Mouse (Mus musculus) MEL (cell line): ENCODE measurements at regions not wholly inside any gene's neighbourhood (a gene's known extent, or its start where the extent isn't known, plus 50 kb on each side); places are given as distances from the start of the nearest gene placed in this dataset.

ENCODE experiments used
- CTCF ChIP-seq, 3 experiments: IDR thresholded peaks in 2 of 3; conservative IDR thresholded peaks in 1 of 3; 2 replicates each; pipeline ENCODE4 v1.5.1; 2011 to 2012; ENCODE audit warnings: low read length in 3 of 3, low read depth in 2 of 3, mild to moderate bottlenecking in 2 of 3, improper control_type of control experiment in 1 of 3, inconsistent platforms in 1 of 3, mixed read lengths in 1 of 3, moderate library complexity in 1 of 3; ENCODE audit not compliant: control insufficient read depth in 1 of 3, insufficient read depth in 1 of 3, poor library complexity in 1 of 3, severe bottlenecking in 1 of 3
- EP300 ChIP-seq, 2 experiments: IDR thresholded peaks; 2 replicates each; pipeline ENCODE4 v1.6.1; 2011; ENCODE audit warnings: improper control_type of control experiment in 2 of 2, low read length in 2 of 2, low read depth in 1 of 2, mild to moderate bottlenecking in 1 of 2
- MAZ ChIP-seq: IDR thresholded peaks from 2 replicates; pipeline ENCODE4 v1.6.1; 2012; ENCODE audit warnings: low read depth, mild to moderate bottlenecking, inconsistent platforms, low read length, improper control_type of control experiment
- MXI1 ChIP-seq: IDR thresholded peaks from 2 replicates; pipeline ENCODE4 v1.6.1; 2011; ENCODE audit warnings: mild to moderate bottlenecking, low read depth, low read length, improper control_type of control experiment
- POLR2AphosphoS2 ChIP-seq: IDR thresholded peaks from 2 replicates; pipeline ENCODE4 v1.6.1; 2011; ENCODE audit warnings: low read length, improper control_type of control experiment
- TAL1 ChIP-seq: IDR thresholded peaks from 2 replicates; pipeline ENCODE4 v1.6.1; 2012; ENCODE audit warnings: mild to moderate bottlenecking, inconsistent platforms, low read length, moderate library complexity, mixed read lengths
- ZC3H11A ChIP-seq: IDR thresholded peaks from 2 replicates; pipeline ENCODE4 v1.6.1; 2012; ENCODE audit warnings: low read depth, mild to moderate bottlenecking, inconsistent platforms, low read length, improper control_type of control experiment

DNA sequence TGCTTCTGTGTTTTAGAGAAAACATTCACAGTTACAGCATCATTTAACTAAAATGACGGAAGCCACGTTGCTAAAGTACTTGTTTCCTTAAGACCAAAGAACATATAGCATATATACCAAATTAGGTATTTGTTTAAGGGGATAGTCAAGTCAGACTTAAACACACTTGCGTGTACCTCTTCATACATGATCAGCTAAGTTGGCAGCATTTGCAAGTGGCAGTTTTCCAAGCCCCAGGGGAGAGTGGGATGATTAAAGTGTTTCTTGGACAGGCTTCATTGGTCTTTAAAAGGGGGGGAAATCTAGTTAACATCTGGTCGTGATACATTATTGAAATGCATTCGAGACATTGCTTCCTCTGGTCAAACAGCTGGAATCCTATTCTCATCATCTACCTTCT lies 120.7 kb upstream of the Diaph3 start:
- TF ChIP-seq CTCF (IDR thresholded peaks at IDR 0.05 in 2 of 3, conservative IDR thresholded peaks at IDR 0.05 in 1 of 3; ENCODE audit: control insufficient read depth in 1 of 3, insufficient read depth in 1 of 3, low read depth in 2 of 3, low read length in 3 of 3, poor library complexity in 1 of 3, severe bottlenecking in 1 of 3) (no peak), ZC3H11A (no peak), TAL1 (no peak), MXI1 (no peak), EP300 (IDR thresholded peaks at IDR 0.05; ENCODE audit: low read depth in 1 of 2, low read length in 2 of 2) (no peak), POLR2AphosphoS2 (no peak), MAZ (no peak)
